ENCODE assay signal across 28 mouse cellular contexts in genomic region chr1:40132721-40133120, GRCm38 (mm10). TPM values are rescaled to one million over a fixed set of nuclear protein-coding genes. Genes with fewer than 3 reads are reported as not detected.
A peak's percentile ranks its signal among the peaks of the same experiment; 100 is the strongest.
DNase-seq lines count a peak whose midpoint lies in the region; ATAC-seq and TF ChIP-seq lines count a peak whose summit lies in the region.
"Had no signal": no experiment of that assay in that cellular context is flagged by ENCODE, and none has a peak within 500 bp of the region (broad histone marks: within the 10 kb centered on the region; RNA-seq: fewer than 3 reads in every experiment).

No protein-coding gene starts in this region.

- H3K79me2 ChIP-seq in liver, adult 2 months (ENCODE audit: control insufficient read depth, insufficient read depth, low read length) = no peaks in the 10 kb centered on the region

- no peak for ATAC-seq in liver, embryonic 11.5 days (replicated peaks; ENCODE audit: low FRiP score)
- ATAC-seq in hindbrain, embryonic 16.5 days = no peak
- ATAC-seq: CD4-positive, CD25-positive, alpha-beta regulatory T cell, adult 4 months; forebrain, embryonic 15.5 days had no signal

- no peak overlapping the region for H3K4me2 ChIP-seq in liver, embryonic 11.5 days
- H3K4me2 ChIP-seq in hindbrain, embryonic 16.5 days (ENCODE audit: low read length) = no peak overlapping the region
- H3K4me2 ChIP-seq: embryonic facial prominence, embryonic 12.5 days; embryonic facial prominence, embryonic 15.5 days; forebrain, embryonic 12.5 days; forebrain, embryonic 15.5 days; heart, embryonic 13.5 days; hindbrain, embryonic 14.5 days had no signal

- H3K27me3 ChIP-seq in liver, adult 2 months (ENCODE audit: control insufficient read depth, insufficient read depth, low read length) = no peaks in the 10 kb centered on the region
- H3K27me3 ChIP-seq in liver, embryonic 11.5 days (replicated peaks; ENCODE audit: control insufficient read depth, insufficient read depth, low read length) = no peaks in the 10 kb centered on the region
- H3K27me3 ChIP-seq in hindbrain, embryonic 16.5 days (replicated peaks; ENCODE audit: control insufficient read depth, insufficient read depth, low read length) = no peaks in the 10 kb centered on the region
- H3K27me3 ChIP-seq: embryonic facial prominence, embryonic 12.5 days; embryonic facial prominence, embryonic 15.5 days; forebrain, embryonic 12.5 days; forebrain, embryonic 15.5 days; heart, embryonic 13.5 days had no signal

- no peaks in the 10 kb centered on the region for H3K36me3 ChIP-seq in liver, adult 2 months (ENCODE audit: control insufficient read depth, insufficient read depth, low read length)
- H3K36me3 ChIP-seq in liver, embryonic 11.5 days (ENCODE audit: control insufficient read depth, insufficient read depth, low read length) = no peaks in the 10 kb centered on the region
- no peaks in the 10 kb centered on the region for H3K36me3 ChIP-seq in hindbrain, embryonic 16.5 days (ENCODE audit: control insufficient read depth, insufficient read depth, low read length)
- H3K36me3 ChIP-seq: embryonic facial prominence, embryonic 12.5 days; embryonic facial prominence, embryonic 15.5 days; forebrain, embryonic 12.5 days; forebrain, embryonic 15.5 days; heart, embryonic 13.5 days had no signal

- DNase-seq in liver, adult 2 months (ENCODE audit: extremely low read depth, low read depth, low spot score) = peak; percentile 80
- no peak for DNase-seq in liver, embryonic 11.5 days (ENCODE audit: low spot score)
- DNase-seq in R1 (ENCODE audit: low read depth, low spot score) = peak; percentile 10
- DNase-seq in ZHBTc4 (ENCODE audit: low read depth, low spot score) = peak; percentile 20
- peak; percentile 51 for DNase-seq in gonadal fat pad, adult 2 months (ENCODE audit: low read depth)
- no peak for DNase-seq in left cerebral cortex, adult 11 months (ENCODE audit: low spot score)
- no peak for DNase-seq in spleen, postnatal 10 days (ENCODE audit: low spot score in 2 of 2)
- DNase-seq: adrenal gland, adult 2 months; adrenal gland, postnatal 25 days; cerebellum, adult 11 months; cerebellum, adult 2 months; cerebellum, adult 9-11 months; cerebellum, postnatal 25 days; gastrocnemius, postnatal 25 days; heart, postnatal 14 days; heart, postnatal 4 days had no signal

- H3K27ac ChIP-seq in liver, adult 2 months (replicated peaks; ENCODE audit: insufficient read depth, low read depth, low read length) = no peak overlapping the region
- H3K27ac ChIP-seq in liver, embryonic 11.5 days (ENCODE audit: low read depth, low read length) = no peak overlapping the region
- H3K27ac ChIP-seq in hindbrain, embryonic 16.5 days (ENCODE audit: low read depth, low read length) = no peak overlapping the region
- H3K27ac ChIP-seq: embryonic facial prominence, embryonic 12.5 days; embryonic facial prominence, embryonic 15.5 days; forebrain, embryonic 12.5 days; forebrain, embryonic 15.5 days; heart, embryonic 13.5 days; hindbrain, embryonic 14.5 days had no signal

- WGBS in liver, adult 2 months = 22% methylated on average over 4 of the region's 4 CpGs
- 77% methylated on average over 4 of the region's 4 CpGs for WGBS in liver, embryonic 11.5 days
- 87% methylated on average over 4 of the region's 4 CpGs for WGBS in hindbrain, embryonic 16.5 days

- no peak for TF ChIP-seq CTCF in liver, adult 2 months (IDR thresholded peaks at IDR 0.05; ENCODE audit: low read depth, low read length)

- no peak for TF ChIP-seq POLR2A in liver, adult 2 months (IDR thresholded peaks at IDR 0.05; ENCODE audit: extremely low read depth, insufficient read depth, low read length)

- H3K4me3 ChIP-seq in liver, adult 2 months (ENCODE audit: insufficient read depth, low read depth, low read length) = no peak overlapping the region
- H3K4me3 ChIP-seq in liver, embryonic 11.5 days (ENCODE audit: low read depth, low read length) = no peak overlapping the region
- no peak overlapping the region for H3K4me3 ChIP-seq in hindbrain, embryonic 16.5 days (ENCODE audit: low read length)
- H3K4me3 ChIP-seq: embryonic facial prominence, embryonic 12.5 days; embryonic facial prominence, embryonic 15.5 days; forebrain, embryonic 12.5 days; forebrain, embryonic 15.5 days; heart, embryonic 13.5 days had no signal

- no peaks in the 10 kb centered on the region for H3K4me1 ChIP-seq in liver, adult 2 months (ENCODE audit: control insufficient read depth, insufficient read depth, low read length)
- no peaks in the 10 kb centered on the region for H3K4me1 ChIP-seq in liver, embryonic 11.5 days (replicated peaks; ENCODE audit: control insufficient read depth, insufficient read depth, low read length)
- H3K4me1 ChIP-seq in hindbrain, embryonic 16.5 days (ENCODE audit: control insufficient read depth, insufficient read depth, low read depth, low read length) = no peaks in the 10 kb centered on the region
- H3K4me1 ChIP-seq: embryonic facial prominence, embryonic 12.5 days; embryonic facial prominence, embryonic 15.5 days; forebrain, embryonic 12.5 days; forebrain, embryonic 15.5 days had no signal

- H3K9me3 ChIP-seq in liver, embryonic 11.5 days (ENCODE audit: control insufficient read depth, low read length) = no peaks in the 10 kb centered on the region
- no peaks in the 10 kb centered on the region for H3K9me3 ChIP-seq in hindbrain, embryonic 16.5 days (ENCODE audit: control insufficient read depth, low read length)
- H3K9me3 ChIP-seq: embryonic facial prominence, embryonic 12.5 days; embryonic facial prominence, embryonic 15.5 days; forebrain, embryonic 12.5 days; forebrain, embryonic 15.5 days; heart, embryonic 13.5 days had no signal

- H3K9ac ChIP-seq in liver, adult 2 months (ENCODE audit: low read depth, low read length) = no peak overlapping the region
- H3K9ac ChIP-seq in liver, embryonic 11.5 days (ENCODE audit: low read depth, low read length) = no peak overlapping the region
- no peak overlapping the region for H3K9ac ChIP-seq in hindbrain, embryonic 16.5 days (ENCODE audit: low read depth, low read length)
- H3K9ac ChIP-seq: embryonic facial prominence, embryonic 12.5 days; embryonic facial prominence, embryonic 15.5 days; forebrain, embryonic 12.5 days; forebrain, embryonic 15.5 days; heart, embryonic 13.5 days; hindbrain, embryonic 14.5 days had no signal

RNA-seq across cellular contexts. Expression of gene Il1r2, which starts 58.8 kb away (rescaled TPM):
- total RNA-seq in liver, adult 2 months (2014; rRNA removed) = not detected in 2 replicates
- 0.11 and 0.12 TPM in 2 replicates for polyA plus RNA-seq in liver, adult 2 months (2012; rRNA removed)
- 0.38 and 0.53 TPM in 2 replicates for polyA plus RNA-seq in liver, embryonic 11.5 days (2014; fragmentation: Nextera tagmentation; extraction: Ambion mirVana)
- polyA plus RNA-seq in gonadal fat pad, adult 2 months (2012; rRNA removed) = 0.19 TPM in 1 of 2 replicates, not detected in the other
- polyA plus RNA-seq in hindbrain, embryonic 16.5 days (2015; fragmentation: Nextera tagmentation; extraction: Ambion mirVana) = 1.2 TPM in 2 replicates
- total RNA-seq: adrenal gland, postnatal 25 days; common myeloid progenitor, adult 5-6 weeks; heart, adult 18-20 months; heart, postnatal 4 days; MEL had no signal
- polyA plus RNA-seq: adrenal gland, adult 2 months; hindbrain, embryonic 11.5 days had no signal

Comparison
In these comparisons a context has a peak if more than half of its experiments do, and no peak if none do; other contexts are left out.
1. DNase-seq: peak in liver, adult 2 months (single experiment), R1 (single experiment), ZHBTc4 (single experiment) and gonadal fat pad, adult 2 months (single experiment); none in liver, embryonic 11.5 days (single experiment), left cerebral cortex, adult 11 months (single experiment) and spleen, postnatal 10 days (0 of 2).